Mouse (Mus musculus) embryo, embryonic 11.5 days (tissue): ENCODE measurements around the gene Hdgfl2.
"Not testable (repeated sequence)": the region's sequence is repeated elsewhere in the genome, so short reads cannot be mapped to it uniquely, and the experiment has no call there.

Experiments used
- DNase-seq: peaks from one replicate; pipeline ENCODE4 v3.0.0-alpha.2; 2012; ENCODE audit warnings: low read depth, low spot score

The Hdgfl2 gene

GRCm38 (mm10) chr17:56103465-56104285 is 24.2 kb downstream of the Hdgfl2 start:
- no peak for DNase-seq

DNA sequence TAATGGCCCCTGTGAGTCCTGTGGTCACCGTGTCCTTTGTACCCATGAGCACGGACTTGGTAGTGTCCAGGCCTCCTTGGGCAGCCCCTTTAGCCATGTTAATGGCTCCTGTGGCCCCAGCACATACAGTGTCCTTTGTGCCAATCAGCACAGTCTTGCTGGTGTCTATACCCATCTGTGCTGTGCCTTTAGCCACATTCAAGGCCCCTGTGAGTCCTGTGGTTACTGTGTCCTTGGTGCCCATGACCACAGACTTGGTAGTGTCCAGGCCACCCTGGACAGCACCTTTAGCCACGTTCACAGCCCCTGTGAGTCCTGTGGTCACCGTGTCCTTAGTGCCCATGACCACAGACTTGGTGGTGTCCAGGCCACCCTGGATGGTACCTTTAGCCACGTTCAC is 25.4 kb downstream of the Hdgfl2 start:
- DNase-seq, result not testable (repeated sequence)

- DNase-seq, result not testable (repeated sequence)
These were observed 27.0 kb downstream of the Hdgfl2 start for GRCm38 (mm10) chr17:56106436-56106835.

- no peak for DNase-seq
These were observed 27.5 kb downstream of the Hdgfl2 start for GRCm38 (mm10) chr17:56106981-56107380.

DNA sequence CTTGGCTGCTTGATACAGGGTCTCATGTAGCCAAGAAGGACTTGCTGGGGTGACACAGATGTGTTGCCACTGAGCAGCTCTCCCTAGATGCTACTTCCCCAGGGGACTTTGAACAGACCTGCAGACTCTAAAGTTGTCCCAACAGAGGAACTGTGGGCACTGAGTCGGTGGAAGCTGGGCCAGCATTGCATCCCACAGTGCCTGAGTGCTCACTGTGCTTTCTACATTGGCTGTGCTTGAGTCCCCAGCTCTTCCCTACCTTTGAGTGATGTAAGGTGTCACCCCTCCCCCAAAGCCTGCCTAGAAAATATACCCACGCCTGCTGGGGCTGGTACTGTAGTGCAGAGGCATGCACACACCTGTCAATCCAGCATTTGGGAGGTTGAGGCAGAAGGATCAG is 28.3 kb downstream of the Hdgfl2 start:
- no peak for DNase-seq

DNA sequence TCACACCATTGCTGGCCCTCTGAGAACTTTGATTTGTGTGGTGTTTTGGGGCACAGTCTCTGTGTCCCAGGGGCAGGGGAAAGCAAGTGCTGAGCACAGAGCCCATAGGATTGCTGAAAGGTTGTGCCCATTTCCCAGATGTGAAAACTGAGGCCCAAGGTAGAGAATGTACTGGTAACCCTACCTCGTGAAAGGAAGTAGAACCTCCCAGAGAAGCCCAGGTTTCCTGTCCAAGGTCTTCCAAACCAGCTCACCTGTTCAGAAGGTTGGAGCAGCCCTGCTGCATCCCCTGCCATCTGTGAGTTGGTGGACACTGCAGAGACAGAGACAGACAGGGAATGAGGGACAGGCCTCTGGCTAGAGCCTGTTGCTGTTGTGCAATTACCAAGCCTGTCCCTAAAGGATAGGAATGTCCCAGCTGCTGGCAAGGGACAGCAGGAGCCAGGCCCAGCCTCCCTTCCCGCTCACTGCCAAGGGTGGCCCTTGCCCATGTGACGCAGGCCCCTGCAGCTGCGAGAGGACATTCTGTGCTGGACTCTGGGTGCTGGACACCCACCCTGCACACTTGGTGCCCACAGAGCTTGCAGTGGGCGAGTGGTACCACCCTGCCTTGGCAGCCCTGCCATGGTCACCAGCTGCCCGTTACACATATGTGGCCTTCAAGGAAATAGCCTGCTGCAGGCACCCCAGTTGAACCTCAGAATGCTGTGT is 29.1 kb downstream of the Hdgfl2 start:
- DNase-seq, result no peak

DNA sequence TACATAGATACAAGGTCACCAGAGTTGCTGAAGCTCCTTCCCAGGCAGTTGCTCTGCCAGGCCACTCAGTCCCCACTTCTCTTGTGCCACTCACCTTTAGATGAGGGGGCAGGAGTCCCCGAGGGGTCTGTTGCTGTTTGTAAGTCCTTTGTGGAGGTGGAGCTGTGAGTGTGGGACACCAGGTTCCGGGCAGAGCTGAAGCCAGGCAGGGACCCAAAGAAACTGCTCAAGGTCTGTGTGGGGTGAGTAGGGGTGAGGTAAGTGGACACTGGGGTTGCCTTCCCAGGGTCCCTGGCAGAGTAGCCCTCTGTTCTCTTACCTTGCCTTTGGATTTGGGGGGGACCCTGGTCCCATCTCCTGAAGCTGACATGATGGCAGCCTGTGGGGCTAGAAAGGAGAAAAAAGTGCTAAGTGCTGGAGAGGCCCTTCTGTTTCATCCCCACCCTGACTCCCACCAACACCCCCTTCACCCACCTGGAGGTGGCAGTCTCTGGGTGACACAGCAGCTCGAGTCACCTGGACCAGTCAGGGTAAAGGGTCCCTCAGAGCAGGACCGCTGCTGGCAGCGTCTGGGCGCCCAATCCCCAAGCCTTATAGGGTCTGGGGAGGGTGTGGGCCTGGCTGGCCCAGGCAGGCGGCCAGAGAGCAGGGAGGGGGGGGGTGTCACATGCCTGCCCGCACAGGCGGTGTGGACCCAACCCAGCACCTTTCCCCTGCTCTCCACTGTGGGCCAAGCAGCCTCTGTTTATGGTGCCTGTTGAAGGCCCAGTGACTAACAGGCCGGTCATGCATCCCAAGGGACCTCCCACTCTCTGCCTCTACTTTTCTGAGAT is 30.0 kb downstream of the Hdgfl2 start, which contains the start of gene Plin4:
Gene Plin4, minus strand, starts transcription at position 585 of the 833 bp plus-strand sequence.
- DNase-seq, result no peak

DNA sequence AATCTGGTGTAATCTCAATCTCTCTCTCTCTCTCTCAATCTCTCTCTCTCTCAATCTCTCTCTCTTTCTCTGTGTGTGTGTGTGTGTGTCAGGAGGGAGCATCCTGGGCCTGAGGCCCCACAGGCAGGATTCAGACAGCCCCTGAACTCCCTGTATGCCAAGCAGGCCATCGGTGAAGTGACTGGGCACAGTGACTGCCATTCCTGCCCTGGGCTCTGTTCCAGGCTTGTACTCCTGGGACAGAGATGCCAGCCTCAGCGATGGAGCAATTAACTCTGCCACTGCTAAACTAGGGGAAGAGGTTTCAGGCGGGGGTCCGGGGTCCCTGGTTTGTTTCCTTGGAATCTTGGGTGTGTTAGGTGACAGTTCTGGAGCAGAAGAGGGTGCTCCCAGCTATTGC is 31.1 kb downstream of the Hdgfl2 start:
- DNase-seq, result no peak

DNA sequence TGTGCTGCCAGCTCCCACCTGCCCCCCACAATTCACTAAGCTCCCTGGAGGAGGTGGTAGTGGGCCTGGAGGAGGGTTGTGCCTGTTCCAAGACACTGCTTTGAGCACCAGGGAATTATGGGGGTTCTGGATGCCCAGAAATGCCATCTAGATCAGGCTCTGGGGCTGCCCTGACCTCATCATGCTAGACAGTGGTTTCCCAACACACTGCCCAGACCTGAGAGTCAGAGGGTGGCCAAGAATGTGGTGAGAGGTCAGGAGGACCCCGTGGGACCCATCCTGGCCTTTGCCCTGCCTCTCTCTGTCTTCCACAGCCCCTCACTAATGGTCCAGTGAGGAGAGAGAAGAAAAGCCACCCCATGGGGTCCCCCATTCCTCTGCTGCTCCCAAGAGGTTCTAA is 31.6 kb downstream of the Hdgfl2 start:
- DNase-seq, result no peak

GRCm38 (mm10) chr17:56111864-56112263 is 32.4 kb downstream of the Hdgfl2 start:
- DNase-seq, result peak; percentile 54

DNA sequence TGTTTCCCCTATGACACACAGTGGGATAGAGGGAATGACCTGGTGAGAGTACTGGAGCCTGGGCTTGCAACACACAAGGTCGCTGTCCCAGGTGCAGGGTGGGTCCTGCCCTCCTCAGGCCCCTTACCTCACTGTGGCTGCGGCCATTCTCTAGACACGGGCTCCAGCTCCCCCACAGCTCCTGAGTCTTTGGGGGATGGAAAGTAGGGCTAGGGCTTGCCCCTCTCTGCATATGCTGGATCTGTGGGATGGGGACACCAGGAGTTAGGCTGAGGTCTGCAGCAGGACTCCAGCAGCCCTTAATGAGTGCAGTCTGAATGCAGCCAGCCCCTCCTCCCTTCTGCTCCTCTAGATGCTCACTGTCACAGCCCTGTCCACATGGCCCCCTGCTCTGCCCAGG is 33.3 kb downstream of the Hdgfl2 start:
- DNase-seq, result no peak

GRCm38 (mm10) chr17:56116193-56116592 is 36.8 kb downstream of the Hdgfl2 start:
- DNase-seq, result no peak

DNA sequence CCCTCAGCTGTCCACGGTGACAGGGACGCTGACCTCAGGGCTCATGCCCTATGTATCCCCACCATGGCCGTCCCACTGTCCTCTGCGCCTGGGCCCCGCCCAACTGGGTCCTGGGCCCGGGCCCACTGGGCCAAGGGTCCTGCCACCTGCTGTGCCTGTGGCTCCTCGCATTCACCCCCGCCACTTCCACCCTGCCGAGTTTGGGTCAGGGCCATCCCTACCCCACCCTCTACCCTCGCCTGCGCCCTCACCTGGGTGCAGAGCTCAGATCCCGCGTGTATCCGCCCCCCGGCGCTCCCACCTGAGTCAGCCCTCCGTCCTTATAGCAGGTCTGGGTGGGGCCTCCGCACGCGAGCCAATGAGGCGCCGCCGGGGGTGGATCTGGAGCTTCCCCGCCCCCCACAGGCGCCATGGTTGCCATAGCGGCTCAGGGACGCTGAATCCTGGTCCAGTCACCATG is 37.8 kb downstream of the Hdgfl2 start, which contains the start of gene Plin5:
Gene Plin5, minus strand, starts transcription at position 346 of the 460 bp plus-strand sequence.
- DNase-seq, result no peak

GRCm38 (mm10) chr17:56119431-56119830 is 40.0 kb downstream of the Hdgfl2 start:
- no peak for DNase-seq

DNA sequence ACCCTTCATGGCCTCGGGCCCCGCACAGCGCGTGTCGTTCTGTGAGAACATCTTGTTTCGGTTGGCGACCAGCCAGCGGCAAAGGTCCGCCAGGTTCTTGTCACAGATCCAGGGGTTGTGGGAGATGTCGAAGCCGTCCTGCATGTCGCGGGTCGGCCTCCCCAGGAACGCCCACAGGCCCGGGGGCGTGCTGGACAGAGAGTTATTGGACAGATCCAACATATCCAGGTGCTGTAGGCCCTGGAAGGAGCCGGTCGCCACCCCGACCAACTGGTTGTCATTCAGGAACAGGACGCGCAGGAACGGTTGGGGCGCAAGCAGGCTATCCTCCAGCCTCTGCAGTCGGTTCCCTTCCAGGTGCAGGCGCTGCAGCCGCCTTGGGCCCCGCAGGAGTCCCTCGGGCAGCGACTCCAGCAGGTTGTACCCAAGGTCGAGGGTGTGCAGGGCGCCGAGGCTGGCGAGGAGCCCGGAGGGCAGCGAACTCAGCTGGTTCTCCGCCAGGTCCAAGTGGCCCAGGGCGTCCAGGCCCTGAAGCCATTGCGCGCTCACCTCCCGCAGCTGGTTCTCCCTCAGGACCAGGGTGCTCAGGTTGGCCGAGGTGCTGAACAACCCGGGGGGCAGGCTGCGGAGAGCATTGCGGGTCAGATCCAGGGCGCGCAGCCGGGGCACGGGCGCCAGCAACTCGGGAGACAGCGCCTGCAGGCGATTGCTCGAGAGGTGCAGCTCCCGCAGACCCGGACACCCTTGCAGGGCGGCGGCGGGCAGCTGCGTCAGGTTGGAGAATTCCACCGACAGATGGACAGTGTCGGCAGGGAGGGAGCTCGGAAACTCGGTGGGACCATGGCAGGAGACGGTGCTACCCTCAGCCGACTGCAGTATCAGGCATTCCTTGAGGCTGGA is 40.8 kb downstream of the Hdgfl2 start:
- no peak for DNase-seq

- DNase-seq, result no peak
These were observed 42.4 kb downstream of the Hdgfl2 start, which contains the start of gene Lrg1 for GRCm38 (mm10) chr17:56121826-56122225. Gene Lrg1 (minus strand): TSS chr17:56122001.

GRCm38 (mm10) chr17:56123161-56123560 is 43.7 kb downstream of the Hdgfl2 start:
- DNase-seq, result no peak

DNA sequence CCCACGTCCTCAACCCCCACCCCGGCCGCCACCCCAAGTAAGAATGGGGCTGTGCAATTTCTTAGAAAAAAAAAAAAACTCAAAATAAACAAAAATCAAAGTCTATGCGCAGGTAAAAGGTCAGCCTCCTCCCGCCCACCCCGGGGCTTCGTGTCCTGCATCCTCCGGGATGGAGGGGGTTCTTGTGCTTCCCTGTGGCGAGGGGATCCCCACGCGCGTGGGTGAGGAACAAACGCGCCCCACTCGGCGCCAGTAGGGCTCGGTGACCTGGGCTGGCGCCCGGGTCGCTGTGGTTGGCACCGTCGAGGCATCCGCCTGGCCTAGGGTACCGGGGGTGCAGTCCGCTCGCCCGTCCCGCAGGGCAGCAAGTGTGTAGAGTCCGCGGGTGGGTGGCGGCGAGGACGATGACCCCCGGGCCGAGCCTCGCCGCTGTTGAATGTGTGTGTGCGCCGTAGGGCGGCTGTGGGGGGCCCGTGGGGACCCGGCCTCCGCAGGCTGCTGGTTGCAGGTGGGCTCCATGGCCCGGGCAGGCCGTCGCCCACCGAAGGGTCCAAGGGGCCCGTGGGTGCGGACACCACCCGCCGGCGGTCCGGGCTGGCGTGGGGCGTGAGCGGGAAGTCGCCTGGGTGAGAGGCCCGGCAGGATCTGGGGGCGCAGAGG is 44.4 kb downstream of the Hdgfl2 start:
- no peak for DNase-seq

DNA sequence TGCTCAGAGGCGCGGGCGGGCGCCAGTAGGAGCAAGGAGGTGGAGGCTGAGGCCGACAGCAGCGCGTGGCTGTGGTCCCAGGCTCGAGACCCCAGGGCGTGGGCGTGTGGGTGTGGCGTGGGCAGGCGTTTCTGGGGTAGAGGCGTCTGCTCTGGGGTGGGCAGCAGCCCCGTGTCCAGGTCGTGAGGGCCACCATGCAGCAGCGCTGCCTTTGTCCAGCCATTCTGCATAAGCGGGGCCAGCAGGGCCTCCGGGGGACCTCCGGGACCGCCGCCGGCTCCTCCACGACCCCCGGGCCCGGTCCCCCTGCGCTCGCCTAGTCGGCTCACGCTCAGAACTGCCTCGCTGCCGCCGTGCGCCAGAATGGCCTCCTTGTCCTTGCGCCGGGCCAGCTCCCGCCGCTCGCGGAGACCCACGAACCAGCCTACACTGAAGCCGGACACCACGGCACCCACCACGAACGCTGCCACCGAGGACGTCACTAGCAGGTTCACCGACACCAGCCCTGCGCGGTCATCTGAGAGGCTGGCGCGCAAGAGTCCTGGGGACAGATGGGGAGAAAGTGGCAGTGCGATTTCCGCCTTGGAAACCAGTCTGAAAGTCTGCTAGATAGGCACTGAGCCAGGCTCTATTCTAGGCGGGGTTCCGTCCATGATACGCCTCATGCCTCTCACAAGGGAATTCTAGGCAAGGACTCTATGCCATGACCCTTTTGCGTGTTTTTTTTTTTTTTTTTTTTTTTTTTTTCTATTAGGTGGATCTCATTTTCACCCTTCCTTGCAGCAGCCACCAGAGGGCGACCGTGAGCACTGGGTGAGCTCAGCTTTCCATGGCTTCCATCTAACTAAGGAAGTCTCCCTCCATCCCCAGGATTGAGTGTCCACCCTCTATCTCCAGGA is 45.2 kb downstream of the Hdgfl2 start:
- no peak for DNase-seq
